Mouse (Mus musculus) hindbrain, embryonic 15.5 days (tissue): ENCODE measurements at regions not wholly inside any gene's neighbourhood (a gene's known extent, or its start where the extent isn't known, plus 50 kb on each side); places are given as distances from the start of the nearest gene placed in this dataset.
A peak's percentile ranks its signal among the peaks of the same experiment; 100 is the strongest.

Experiments used
- ATAC-seq: fragments of 200-750 bp; cut with Nextera tagmentation; 2 replicates; pipeline ENCODE4 v1.8.0; 2017; ENCODE audit warnings: low read depth, moderate number of reproducible peaks, moderate TSS enrichment; ENCODE audit not compliant: low FRiP score
- H3K27ac ChIP-seq: fragments of 300-500 bp; sonication (generic); replicated peaks from 2 replicates; pipeline ENCODE4 v1.5.1; 2015; ENCODE audit warnings: mild to moderate bottlenecking, inconsistent platforms
- H3K27me3 ChIP-seq: fragments of 300-500 bp; sonication (generic); 2 replicates; pipeline ENCODE4 v1.6.1; 2015; ENCODE audit warnings: control low read depth, inconsistent platforms
- H3K36me3 ChIP-seq: fragments of 300-500 bp; sonication (generic); 2 replicates; pipeline ENCODE4 v1.6.1; 2015; ENCODE audit warnings: control low read depth, inconsistent platforms
- H3K4me1 ChIP-seq: fragments of 300-500 bp; sonication (generic); replicated peaks from 2 replicates; pipeline ENCODE4 v1.6.1; 2015; ENCODE audit warnings: control low read depth, inconsistent platforms
- H3K4me2 ChIP-seq: fragments of 300-500 bp; sonication (generic); 2 replicates; pipeline ENCODE4 v1.6.1; 2015; ENCODE audit warnings: moderate library complexity, mild to moderate bottlenecking, inconsistent platforms
- H3K4me3 ChIP-seq: fragments of 300-500 bp; sonication (generic); 2 replicates; pipeline ENCODE4 v1.5.1; 2015; ENCODE audit warnings: mild to moderate bottlenecking, inconsistent platforms
- H3K9ac ChIP-seq: fragments of 300-500 bp; sonication (generic); 2 replicates; pipeline ENCODE4 v1.6.1; 2015; ENCODE audit warnings: inconsistent platforms
- H3K9me3 ChIP-seq: fragments of 300-500 bp; sonication (generic); 2 replicates; pipeline ENCODE4 v1.6.1; 2016; ENCODE audit warnings: control low read depth, inconsistent platforms
- WGBS: fragments of 180-500 bp; shearing (Covaris S2); methylation state at CpG from one replicate; pipeline ENCODE4 v1.1.7; 2015; 5-methylcytosine and 5-hydroxymethylcytosine counted together

GRCm38 (mm10) chr3:157695128-157696075 lies 128.7 kb downstream of the Ptger3 start:
- Histone ChIP-seq H3K9ac (no peak overlapping the region), H3K27ac (no peak overlapping the region), H3K4me1 (no peaks in the 10 kb centered on the region), H3K27me3 (no peaks in the 10 kb centered on the region), H3K4me2 (no peak overlapping the region), H3K4me3 (no peak overlapping the region), H3K36me3 (no peaks in the 10 kb centered on the region), H3K9me3 (no peaks in the 10 kb centered on the region)
- WGBS = 70% methylated on average over 19 of the region's 19 CpGs
- 0 out of 2 replicates have a peak, but pooled peaks have one; percentile 38 for ATAC-seq
